Mouse (Mus musculus): ENCODE measurements around the gene Htr1a.

Htr1a gene

GRCm38 (mm10) chr13:105443339-105443738 is at the start of gene Htr1a:
Gene Htr1a, plus strand, starts transcription at chr13:105443639.
- in situ Hi-C loops (cut with MboI; ENCODE audit: low sequenced_read_pairs) = no loop called here

GRCm38 (mm10) chr13:105411535-105412326 is 31.7 kb upstream of the Htr1a start:
- in situ Hi-C loops (cut with MboI; ENCODE audit: low sequenced_read_pairs) = no loop called here

GRCm38 (mm10) chr13:105412327-105412722 is 31.1 kb upstream of the Htr1a start:
- in situ Hi-C loops (cut with MboI; ENCODE audit: low sequenced_read_pairs) = no loop called here

- in situ Hi-C loops (cut with MboI; ENCODE audit: low sequenced_read_pairs) = no loop called here
Observed at GRCm38 (mm10) chr13:105433141-105433540, 10.3 kb upstream of the Htr1a start.

- in situ Hi-C loops (cut with MboI; ENCODE audit: low sequenced_read_pairs) = no loop called here
Observed at GRCm38 (mm10) chr13:105433630-105434029, 9.8 kb upstream of the Htr1a start.

- in situ Hi-C loops (cut with MboI; ENCODE audit: low sequenced_read_pairs) = no loop called here
Observed at GRCm38 (mm10) chr13:105442576-105442975, 863 bp upstream of the Htr1a start.

- in situ Hi-C loops (cut with MboI; ENCODE audit: low sequenced_read_pairs) = no loop called here
Observed at GRCm38 (mm10) chr13:105443871-105444237, 415 bp downstream of the Htr1a start.

- in situ Hi-C loops (cut with MboI; ENCODE audit: low sequenced_read_pairs) = no loop called here
Observed at GRCm38 (mm10) chr13:105444238-105444894, 927 bp downstream of the Htr1a start.

GRCm38 (mm10) chr13:105444895-105445281 is 1.4 kb downstream of the Htr1a start:
- in situ Hi-C loops (cut with MboI; ENCODE audit: low sequenced_read_pairs) = no loop called here

- in situ Hi-C loops (cut with MboI; ENCODE audit: low sequenced_read_pairs) = no loop called here
Observed at GRCm38 (mm10) chr13:105446239-105446638, 2.8 kb downstream of the Htr1a start.

GRCm38 (mm10) chr13:105447695-105448094 is 4.3 kb downstream of the Htr1a start:
- in situ Hi-C loops (cut with MboI; ENCODE audit: low sequenced_read_pairs) = no loop called here

- in situ Hi-C loops (cut with MboI; ENCODE audit: low sequenced_read_pairs) = no loop called here
Observed at GRCm38 (mm10) chr13:105451536-105451935, 8.1 kb downstream of the Htr1a start.

Data from CH12F3 (cell line).